Mouse (Mus musculus) activated CD4-positive, CD25-positive, alpha-beta regulatory T cell (primary cell): ENCODE results near the gene 9130213A22Rik. TPM values are rescaled to one million over a fixed set of nuclear protein-coding genes. Genes with fewer than 3 reads are reported as not detected.

Experiments
- polyA plus RNA-seq, 2 experiments: library from polyadenylated mRNA; unstranded; fragments of 100-300 nt; shearing (Covaris generic); gene quantifications; one replicate each; pipeline ENCODE4 v1.2.1; 2017

The 9130213A22Rik gene
- under 1 TPM in 1 of 2 experiments, not detected in 1; 0.17 TPM for polyA plus RNA-seq

DNA sequence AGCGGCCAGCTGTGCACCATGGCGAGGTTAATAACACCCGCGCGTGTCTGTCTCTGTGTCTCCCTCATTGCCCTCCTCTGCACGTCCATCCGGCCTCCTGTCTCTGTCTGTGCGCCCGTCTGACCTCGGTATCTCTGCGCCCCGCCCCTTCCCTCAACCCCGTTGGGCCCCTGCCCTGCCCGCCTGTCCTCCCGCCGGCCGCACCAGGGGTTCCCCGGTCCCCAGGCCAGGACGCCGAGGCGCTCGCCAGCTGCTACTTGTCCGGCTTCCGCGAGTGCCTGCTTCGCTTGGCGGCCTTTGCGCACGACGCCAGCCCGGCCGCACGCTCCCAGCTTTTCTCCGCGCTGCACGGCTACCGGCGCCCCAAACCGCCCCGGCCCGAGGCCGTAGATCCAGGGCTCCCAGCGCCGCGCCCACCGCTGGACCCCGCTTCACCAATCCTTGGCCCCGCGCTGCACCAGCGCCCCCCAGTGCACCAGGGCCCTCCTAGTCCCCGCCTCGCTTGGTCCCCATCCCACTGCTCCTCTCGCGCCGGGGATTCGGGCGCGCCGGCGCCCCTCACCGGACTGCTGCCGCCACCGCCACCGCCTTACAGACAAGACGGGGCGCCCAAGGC lies at the start of gene 9130213A22Rik:
Gene 9130213A22Rik (minus strand): TSS at position 254 of the 616 bp plus-strand sequence.

DNA sequence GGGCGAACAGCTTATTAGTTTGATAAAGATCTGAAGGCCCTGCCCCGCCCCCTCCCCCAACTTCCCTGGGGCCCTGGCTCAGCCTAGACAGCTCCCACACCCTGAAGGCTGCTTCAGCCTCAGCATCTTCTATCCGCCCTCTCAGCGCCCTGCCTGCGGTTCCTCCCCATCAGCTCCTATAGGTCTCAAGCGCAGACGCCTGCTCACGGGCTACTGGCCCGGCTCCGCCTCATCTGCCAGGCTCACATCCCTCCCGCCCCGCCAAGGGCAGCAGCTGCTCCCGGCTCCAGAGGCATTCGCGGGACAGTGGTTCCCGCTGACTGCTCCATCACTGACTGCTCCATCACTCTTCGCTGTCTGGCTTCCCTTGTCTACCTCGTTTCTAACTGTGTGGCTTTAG lies 34.4 kb upstream of the 9130213A22Rik start, which contains the start of gene Alox12b:
Gene Alox12b (plus strand): TSS at position 190 of the 400 bp plus-strand sequence.

DNA sequence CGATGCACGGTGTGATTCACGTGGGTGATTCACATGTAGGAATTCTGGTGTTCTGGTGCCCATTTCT lies 3.3 kb upstream of the 9130213A22Rik start, which contains the start of gene Aloxe3:
Gene Aloxe3 (plus strand): TSS at position 45 of the 67 bp plus-strand sequence.

DNA sequence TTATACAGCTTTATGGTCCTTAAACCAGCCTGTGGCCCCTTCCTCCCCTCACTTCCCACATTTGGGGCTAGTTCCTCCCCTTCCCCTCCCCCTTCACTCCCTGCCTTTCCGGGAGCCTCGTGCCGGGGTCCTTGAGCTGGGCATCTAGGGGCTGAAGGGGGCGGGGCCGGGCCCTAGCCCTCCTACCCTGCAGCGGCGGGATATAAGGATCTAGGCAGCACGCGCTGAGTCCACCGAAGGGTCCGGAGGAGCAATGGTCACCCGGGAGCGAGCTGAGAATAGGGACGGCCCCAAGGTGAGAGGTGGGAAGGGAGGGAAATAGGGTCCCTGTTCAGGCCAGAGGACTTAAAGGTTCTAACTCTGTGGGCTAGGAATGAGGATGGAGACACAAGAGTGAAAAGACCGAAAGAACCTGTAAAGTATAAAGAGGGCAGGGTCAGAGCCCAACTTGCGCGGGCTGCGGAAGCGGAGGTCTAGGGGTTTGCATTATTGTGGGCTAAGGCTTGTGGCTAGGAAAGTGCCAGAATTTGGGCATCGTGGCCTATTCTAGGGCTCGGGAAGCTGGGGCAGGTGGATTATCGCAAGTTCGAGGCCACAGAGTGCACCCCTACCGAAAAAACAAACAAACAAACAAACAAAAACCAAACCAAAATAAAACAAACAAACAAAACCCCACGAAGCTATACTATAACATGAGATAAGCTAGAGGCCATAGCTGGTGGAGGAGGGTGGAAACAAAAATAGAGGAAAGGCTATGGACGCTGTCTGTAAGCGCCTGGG lies 2.0 kb downstream of the 9130213A22Rik start, which contains the start of gene Hes7:
Gene Hes7 (plus strand): TSS at position 184 of the 780 bp plus-strand sequence.

DNA sequence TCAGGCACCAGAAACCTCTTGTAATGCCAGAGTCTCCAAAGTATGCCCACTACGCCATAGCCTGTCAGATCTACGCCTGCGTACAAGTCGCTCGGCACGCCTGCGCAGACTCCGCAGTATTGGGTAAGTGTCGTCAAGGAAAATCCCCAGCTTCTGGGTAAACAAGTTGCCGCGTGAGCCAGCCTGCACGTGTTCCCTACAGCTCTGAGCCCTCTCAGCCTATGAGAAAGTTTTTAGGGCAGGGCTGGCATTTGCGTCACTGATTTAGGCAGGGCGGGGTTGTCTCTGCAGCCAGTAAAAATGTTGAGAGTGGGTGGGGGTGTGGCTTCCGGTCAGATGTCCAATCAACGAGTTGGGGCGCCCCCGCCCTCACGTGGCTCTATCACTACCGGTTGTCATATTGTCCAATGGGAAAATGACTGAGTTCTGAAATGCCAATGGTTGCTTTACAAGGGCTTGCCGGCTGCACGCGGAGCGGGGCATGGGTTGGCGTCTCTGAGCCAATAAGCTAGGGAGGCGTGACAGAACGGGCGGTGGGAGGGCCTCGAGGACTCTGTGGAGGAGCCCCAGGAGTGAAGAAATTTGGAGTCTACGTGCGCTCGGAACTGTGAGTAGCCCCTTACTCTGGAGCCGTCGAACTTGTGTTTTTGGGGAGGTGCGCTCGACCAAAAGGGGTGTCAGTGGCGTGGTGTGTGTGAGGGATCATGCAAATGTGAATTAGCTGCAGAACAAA lies 27.5 kb downstream of the 9130213A22Rik start, which contains the start of gene Per1:
Gene Per1 (plus strand): TSS at position 521 of the 733 bp plus-strand sequence.

DNA sequence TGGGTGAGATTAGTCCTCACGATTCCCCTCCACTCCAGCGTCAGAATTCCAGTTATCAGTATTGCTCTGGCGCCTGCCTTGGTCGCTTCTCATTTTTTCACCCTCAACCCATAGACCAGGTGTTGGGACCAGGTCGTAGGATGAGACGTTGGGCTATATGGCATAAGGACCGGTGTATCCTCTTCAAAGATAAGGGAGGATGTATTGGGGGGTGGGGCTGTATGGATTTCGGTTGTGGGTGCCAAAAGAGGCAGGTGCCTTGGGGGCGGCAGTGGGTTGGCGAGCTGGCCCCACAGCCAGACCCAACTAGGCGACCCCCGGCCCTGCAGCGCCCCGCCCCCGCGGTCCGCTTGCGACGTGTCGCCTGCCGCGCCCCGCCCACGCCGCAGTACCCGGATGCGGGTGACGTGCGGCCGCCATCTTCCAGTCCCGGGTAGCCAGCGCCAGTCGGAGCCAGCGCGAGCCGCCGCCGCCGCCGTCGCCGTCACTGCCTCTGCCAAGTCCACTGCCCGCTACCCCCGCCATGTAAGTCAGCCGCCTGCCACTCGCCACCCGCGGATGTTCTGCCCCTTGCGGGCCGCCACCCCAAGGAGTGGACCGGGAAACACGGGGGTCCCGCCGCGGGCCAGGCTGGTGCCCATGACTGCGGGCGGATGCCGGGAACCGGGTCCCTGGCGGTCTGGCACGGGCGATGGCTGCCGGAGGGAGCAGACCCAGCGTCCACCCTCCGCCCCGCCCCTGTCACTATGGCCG lies 34.1 kb downstream of the 9130213A22Rik start, which contains the start of gene Vamp2:
Gene Vamp2 (plus strand): TSS at position 388 of the 753 bp plus-strand sequence.

DNA sequence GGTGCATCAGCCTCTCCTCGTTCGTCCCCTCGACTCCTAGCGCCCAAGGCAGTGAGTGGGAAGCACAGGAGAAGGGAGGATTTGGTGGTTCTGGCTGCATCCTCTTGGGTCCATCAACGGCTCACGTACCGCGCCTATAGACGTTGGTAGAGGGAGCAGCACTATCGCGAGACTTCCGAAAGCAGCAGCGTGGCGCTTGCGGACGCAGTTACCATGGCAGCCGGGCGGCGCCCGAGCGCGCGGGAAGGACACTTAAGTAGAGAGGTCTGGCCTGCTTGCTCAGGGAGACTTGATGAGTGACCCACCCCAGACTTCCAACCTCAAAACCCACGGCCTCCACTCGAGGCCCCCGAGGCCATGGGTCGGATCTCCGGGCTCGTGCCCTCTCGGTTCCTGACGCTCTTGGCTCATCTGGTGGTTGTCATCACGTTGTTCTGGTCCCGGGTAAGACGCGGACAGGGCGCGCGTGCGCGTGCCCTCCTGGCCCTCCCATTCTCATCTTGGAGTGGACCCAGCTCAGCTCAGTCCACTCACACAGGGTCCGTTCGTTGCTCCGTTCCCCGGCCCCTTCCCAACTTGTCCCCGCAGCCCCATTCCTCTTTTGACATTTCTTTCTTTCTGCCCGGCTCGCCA lies 51.7 kb downstream of the 9130213A22Rik start, which contains the start of gene Tmem107:
Gene Tmem107 (plus strand): TSS at position 217 of the 633 bp plus-strand sequence.

Other genes starting within 250 kb of the 9130213A22Rik start
- gene Rnf222, start 234.0 kb downstream of the 9130213A22Rik start, polyA plus RNA-seq, result not detected
- 1,000 to 10,000 TPM in 1 of 2 experiments, 100 to 1,000 TPM in 1; 685 to 1,193 TPM for gene Rpl26, start 221.0 kb downstream of the 9130213A22Rik start, polyA plus RNA-seq
- under 1 TPM in 1 of 2 experiments, not detected in 1; 0.28 TPM for gene Odf4, start 195.5 kb downstream of the 9130213A22Rik start, polyA plus RNA-seq
- gene Arhgef15, start 165.1 kb downstream of the 9130213A22Rik start, polyA plus RNA-seq, result under 1 TPM in 1 of 2 experiments, not detected in 1; 0.12 TPM
- gene Slc25a35, start 154.5 kb downstream of the 9130213A22Rik start, polyA plus RNA-seq, result 10 to 100 TPM in 1 of 2 experiments, 1 to 10 TPM in 1; 8.1 to 11.2 TPM
- gene Rangrf, start 147.4 kb downstream of the 9130213A22Rik start, polyA plus RNA-seq, result 10 to 100 TPM; 18.9 to 36.2 TPM
- gene Pfas, start 114.1 kb downstream of the 9130213A22Rik start, polyA plus RNA-seq, result 1 to 10 TPM; 2.9 to 4.4 TPM
- 10 to 100 TPM; 13.6 to 14.6 TPM for gene Ctc1, start 106.7 kb downstream of the 9130213A22Rik start, polyA plus RNA-seq
- 10 to 100 TPM; 23.1 to 23.3 TPM for gene Aurkb, start 76.9 kb downstream of the 9130213A22Rik start, polyA plus RNA-seq
- 1 to 10 TPM; 7.5 to 8.5 TPM for gene Borcs6, start 62.9 kb downstream of the 9130213A22Rik start, polyA plus RNA-seq
- gene Tmem107, start 51.8 kb downstream of the 9130213A22Rik start, polyA plus RNA-seq, result 1 to 10 TPM; 3.4 to 4.2 TPM
- gene Vamp2, start 34.1 kb downstream of the 9130213A22Rik start, polyA plus RNA-seq, result 100 to 1,000 TPM; 113 to 123 TPM
- gene Per1, start 27.4 kb downstream of the 9130213A22Rik start, polyA plus RNA-seq, result 10 to 100 TPM in 1 of 2 experiments, 1 to 10 TPM in 1; 6.6 to 10.3 TPM
- gene Hes7, start 2.2 kb downstream of the 9130213A22Rik start, polyA plus RNA-seq, result under 1 TPM in 1 of 2 experiments, not detected in 1; 0.08 TPM
- under 1 TPM in 1 of 2 experiments, not detected in 1; 0.05 TPM for gene Aloxe3, start 3.3 kb upstream of the 9130213A22Rik start, polyA plus RNA-seq
- not detected for gene Alox12b, start 34.4 kb upstream of the 9130213A22Rik start, polyA plus RNA-seq
- gene Alox8, start 75.3 kb upstream of the 9130213A22Rik start, polyA plus RNA-seq, result 10 to 100 TPM in 1 of 2 experiments, 1 to 10 TPM in 1; 3.0 to 14.3 TPM
- gene Gucy2e, start 114.4 kb upstream of the 9130213A22Rik start, polyA plus RNA-seq, result under 1 TPM; 0.10 to 0.79 TPM
- gene Cntrob, start 201.2 kb upstream of the 9130213A22Rik start, polyA plus RNA-seq, result 10 to 100 TPM in 1 of 2 experiments, 1 to 10 TPM in 1; 4.3 to 12.7 TPM
- 100 to 1,000 TPM; 106 to 112 TPM for gene Trappc1, start 201.4 kb upstream of the 9130213A22Rik start, polyA plus RNA-seq
- gene Kcnab3, start 203.7 kb upstream of the 9130213A22Rik start, polyA plus RNA-seq, result 1 to 10 TPM; 1.9 to 3.8 TPM
- gene Rnf227, start 217.9 kb upstream of the 9130213A22Rik start, polyA plus RNA-seq, result 1 to 10 TPM; 2.3 to 8.7 TPM
- gene Chd3, start 246.8 kb upstream of the 9130213A22Rik start, polyA plus RNA-seq, result 100 to 1,000 TPM in 1 of 2 experiments, 10 to 100 TPM in 1; 81.9 to 111 TPM